Mouse (Mus musculus) lung, adult 2 months (tissue): Measurements from ENCODE around the gene Dao.

Source experiments
- CTCF ChIP-seq: fragments of 200-500 bp; IDR thresholded peaks from 2 replicates; pipeline ENCODE4 v1.5.1; 2011; ENCODE audit warnings: mild to moderate bottlenecking, low read length, control low read depth; ENCODE audit not compliant: insufficient read depth
- POLR2A ChIP-seq: fragments of 200-500 bp; IDR thresholded peaks from 2 replicates; pipeline ENCODE4 v1.6.1; 2011; ENCODE audit warnings: low read depth, mild to moderate bottlenecking, control low read depth, low read length, borderline replicate concordance; ENCODE audit errors: extremely low read depth

DNA sequence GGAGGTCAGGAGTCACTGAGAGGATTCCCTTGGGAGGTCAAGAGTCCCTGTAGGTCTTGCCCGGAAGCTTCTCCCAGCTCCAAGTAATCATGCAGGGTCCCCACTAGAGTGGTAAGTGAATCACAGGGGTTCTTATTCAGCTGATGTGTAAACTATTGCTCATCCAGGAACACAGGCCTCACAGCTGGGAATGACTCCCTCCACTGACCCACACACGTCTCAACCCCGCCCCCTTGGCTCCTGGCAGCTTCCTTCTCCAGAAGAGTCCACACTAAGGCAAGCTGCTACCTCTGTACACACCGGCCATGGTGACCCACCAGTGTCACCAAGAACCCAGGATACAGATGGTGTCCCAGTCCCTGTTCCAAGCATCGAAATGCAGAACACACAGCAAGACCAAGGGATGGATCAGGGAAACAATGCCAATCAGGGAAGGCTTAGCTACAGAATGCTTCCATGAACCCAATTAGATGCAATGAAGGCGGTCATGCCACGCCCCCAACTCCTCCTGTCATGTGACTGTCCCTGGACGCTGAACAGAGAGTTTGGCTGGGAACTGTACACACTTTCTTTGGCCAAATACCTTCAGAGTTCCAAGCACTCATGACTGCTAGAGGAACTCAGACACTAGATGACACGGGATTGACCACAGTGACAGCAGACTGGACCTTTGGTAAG, 27.8 kb upstream of the Dao start:
- TF ChIP-seq CTCF, result no peak
- no peak for TF ChIP-seq POLR2A
